Mouse (Mus musculus) gastrocnemius, postnatal 36 days (tissue): Measurements from ENCODE around the gene Lrrc4c. TPM values are rescaled to one million over a fixed set of nuclear protein-coding genes. Genes with fewer than 3 reads are reported as not detected.

Experiments used
- DNase-seq, 2 experiments: peaks; one replicate each; pipeline ENCODE4 v3.0.0; 2022
- intact Hi-C: fragments of 180-260 bp; cut with DNase I; formaldehyde crosslinking; loops from one replicate; pipeline ENCODE4 v1.15.1; 2025
- total RNA-seq, 2 experiments: library from RNA; stranded (reverse); gene quantifications; 2 replicates each; pipeline ENCODE4 v1.2.3; 2021

Lrrc4c gene
- total RNA-seq, 2 experiments from 2014 or later, result 0.08 to 0.22 TPM

DNA sequence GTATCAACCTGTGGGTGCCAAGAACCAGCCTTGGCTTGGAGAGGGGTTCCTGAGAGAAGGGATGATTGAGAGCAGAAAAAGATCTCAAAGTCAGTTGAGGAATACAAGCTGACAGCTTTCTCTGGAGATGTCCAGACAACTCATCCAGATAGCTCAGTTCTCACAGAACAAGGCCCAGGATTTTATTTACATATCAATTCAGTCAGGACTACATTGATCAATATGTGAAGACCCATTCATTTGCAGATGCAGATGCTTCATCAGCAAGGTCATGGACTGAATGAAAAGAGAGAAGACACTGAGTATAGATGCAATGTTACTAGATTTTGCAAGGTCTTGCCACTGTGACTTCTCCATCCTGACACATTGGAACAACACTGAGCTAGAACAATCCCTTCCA is 457.4 kb downstream of the Lrrc4c start:
- intact Hi-C loops, result no loop called here
- no peak for DNase-seq

DNA sequence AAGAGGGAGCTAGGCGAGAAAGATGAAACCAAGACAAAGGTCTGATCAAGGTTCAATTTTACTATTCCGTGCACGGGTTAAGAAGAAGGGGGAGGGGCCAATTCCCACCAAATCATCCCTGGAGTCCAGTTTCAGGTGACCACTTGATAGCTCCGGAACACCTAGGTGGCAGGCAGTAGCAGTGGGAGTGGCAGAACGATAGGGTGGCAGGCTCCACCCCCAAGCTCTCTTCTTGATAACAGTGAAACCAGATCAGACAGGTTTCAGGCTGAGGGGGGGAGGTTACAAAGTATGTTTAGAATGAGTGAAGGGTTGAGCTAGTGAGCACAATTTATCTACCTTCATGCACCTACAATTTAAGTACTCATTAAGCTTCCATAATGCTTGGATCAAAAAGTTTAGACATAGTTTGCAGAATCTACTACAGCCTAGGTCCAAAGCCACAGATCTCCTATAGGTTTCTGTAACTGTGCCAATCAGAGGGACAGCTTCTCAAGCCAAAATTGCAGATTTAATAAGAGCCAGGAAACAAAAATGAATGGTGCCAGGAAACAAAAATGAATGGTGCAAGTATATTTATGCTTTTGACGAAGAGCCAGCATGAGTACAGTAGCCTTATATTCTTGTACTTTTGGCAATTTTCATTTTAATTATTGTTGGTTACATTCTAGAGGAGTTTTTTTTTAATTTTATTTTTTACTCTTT is 478.9 kb downstream of the Lrrc4c start:
- DNase-seq, result no peak
- intact Hi-C loops, result no loop called here

DNA sequence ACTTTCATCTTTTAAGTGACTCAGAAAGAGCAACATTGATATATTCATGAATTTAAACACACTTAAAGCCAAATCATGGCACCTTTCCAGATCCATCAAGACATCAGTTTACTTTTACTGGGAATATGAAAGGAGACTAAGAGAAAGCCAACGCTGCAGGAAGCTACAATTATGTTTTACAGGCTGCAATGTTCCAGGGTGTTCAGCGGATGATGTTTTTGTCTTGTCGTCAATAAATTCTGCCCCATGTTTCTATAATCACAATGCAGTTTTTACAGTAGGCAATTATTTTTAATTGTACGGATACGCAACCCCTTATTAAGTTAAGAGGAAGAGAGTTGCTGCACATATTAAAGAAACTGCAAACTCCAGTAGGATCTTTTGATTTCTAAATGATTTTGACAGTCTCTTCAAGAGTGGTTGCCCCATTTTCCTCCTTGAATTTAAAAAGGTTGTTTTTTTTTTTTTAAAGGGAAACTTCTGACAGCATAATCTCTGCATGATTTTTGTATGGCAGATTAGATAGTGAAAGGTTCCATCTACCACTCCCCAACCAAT is 532.9 kb downstream of the Lrrc4c start:
- intact Hi-C loops, result no loop called here
- no peak for DNase-seq

DNA sequence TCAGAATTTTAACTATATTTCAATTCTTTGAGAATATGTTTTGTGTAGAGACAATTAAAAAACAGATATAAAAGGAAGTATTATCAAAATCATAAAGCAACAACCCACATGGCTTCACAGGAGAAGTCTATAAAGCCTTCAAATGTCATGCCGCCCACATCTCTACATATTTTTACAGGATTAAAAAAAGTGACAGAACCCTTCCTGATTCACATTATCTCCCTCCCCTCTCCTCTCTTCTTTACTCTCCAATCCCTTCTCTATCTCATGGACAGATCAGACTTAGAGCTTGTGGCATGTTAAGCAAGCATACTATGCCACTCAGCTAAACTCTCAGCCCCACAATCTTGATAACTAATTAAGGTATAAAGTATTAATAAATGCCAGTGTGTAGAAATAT is 535.8 kb downstream of the Lrrc4c start:
- no peak for DNase-seq
- intact Hi-C loops, result no loop called here

DNA sequence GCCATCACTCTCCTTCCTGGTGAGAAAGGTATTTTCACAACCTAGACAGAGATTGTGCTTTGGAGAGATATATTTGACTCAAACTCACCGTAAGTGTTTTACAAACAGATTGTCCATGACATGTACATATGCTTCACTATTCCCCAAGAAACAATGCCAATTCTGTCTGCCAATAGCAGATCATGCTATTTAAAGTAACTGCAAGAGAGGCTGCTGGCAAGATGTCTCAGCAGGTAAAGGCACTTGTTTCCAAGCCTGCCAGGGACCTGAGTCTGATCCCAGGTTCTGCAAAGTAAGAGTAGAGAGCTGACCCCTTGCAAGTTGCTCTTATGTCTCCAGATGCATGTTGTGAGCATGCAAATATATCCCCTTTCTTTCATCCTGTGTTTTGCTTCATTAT is 558.1 kb downstream of the Lrrc4c start:
- intact Hi-C loops, result no loop called here
- DNase-seq, result no peak

DNA sequence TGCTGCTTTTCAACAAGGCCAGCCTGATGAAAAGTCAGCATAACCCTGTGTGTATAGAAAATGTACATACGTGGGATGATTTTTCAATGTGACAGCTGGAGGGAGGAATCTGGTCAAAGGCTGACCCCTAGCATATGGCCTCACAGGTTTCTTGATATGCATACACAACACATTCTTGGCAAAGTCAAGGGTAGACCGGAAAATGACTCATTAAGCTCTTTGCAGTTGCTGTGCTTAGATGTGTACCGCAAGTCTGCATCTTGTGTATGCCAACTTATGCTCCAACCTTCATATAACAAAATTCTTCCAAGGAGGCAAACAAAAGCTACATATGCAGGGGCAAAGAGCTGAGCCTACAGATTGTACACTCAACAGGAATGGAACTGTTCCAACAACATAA is 631.6 kb downstream of the Lrrc4c start:
- intact Hi-C loops, result no loop called here

DNA sequence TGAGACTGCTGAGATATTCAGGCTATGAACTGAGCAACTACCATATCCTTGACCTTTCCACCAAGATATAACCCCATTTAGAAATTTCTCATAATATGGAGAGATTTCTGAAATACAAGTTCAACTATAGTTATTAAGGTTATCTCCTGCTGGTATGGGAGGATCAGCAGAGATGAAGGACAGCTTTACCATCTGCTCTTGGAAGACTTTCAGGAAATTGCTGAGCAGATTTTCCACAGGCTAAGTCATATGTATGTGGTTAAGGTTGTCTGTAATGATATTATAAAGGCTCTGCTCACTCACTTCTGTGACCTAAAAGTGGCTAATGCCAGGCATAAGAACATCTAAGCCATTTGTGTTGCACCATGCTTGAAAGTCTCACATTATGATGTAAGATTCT is 681.6 kb downstream of the Lrrc4c start:
- intact Hi-C loops, result no loop called here
- no peak for DNase-seq

More for the DNA sequence above, 631.6 kb downstream of the Lrrc4c start:
- DNase-seq, result no peak

DNA sequence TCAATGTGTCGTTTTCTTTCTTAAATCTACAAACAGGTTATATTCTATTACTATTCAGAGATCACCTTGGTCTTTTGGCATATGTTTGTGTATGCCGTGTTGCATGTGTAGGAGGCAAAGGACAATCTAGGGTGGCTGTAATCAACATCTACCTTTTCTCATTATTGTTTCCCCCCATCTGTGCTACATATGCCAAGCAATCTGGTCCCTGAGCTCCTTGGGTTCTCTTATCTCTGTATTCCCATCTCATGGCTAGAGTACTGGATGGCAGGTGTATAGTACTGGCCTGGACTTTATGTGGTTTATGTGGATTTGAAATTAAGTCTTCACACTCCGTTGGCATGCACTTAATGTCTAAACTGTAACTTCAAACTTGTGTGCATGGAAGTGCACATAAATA is 700.4 kb downstream of the Lrrc4c start:
- intact Hi-C loops, result no loop called here
- no peak for DNase-seq

DNA sequence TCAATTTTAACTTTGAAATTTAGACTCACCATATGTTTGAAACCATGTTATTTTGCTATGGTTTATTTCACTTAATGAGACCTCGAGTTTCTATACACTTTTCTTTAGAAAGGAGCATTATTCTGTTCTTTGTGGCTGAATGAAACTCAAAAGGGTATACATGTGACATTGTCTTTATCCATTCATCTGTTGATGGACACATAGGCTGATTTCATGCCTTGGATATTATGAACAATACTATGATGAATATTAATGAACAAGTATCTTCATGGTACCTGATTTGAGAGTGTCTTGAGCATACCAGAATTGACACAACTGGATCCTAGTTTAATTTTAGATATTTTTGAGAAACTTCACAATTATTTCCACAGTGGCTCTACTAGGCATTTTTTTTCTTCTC is 709.0 kb downstream of the Lrrc4c start:
- no peak for DNase-seq
- intact Hi-C loops, result no loop called here

DNA sequence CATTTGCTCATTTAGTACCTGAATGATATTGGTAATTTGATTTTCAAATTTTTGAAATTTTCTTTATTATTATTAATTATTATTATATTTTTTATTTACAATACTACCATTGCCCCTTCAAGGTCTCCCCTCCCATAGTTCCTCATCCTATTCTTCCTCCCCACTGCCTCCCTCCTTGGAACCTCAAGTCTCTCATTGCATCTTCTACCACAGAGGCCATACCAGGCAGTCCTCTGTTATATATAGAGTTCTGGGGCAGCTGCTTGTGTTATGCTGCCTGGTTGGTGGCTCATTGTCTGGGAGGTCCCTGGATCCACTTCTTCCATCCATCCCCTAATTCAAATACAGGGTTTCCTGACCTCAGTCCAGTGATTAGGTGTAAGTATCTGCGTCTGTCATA is 709.6 kb downstream of the Lrrc4c start:
- intact Hi-C loops, result no loop called here
- no peak for DNase-seq

DNA sequence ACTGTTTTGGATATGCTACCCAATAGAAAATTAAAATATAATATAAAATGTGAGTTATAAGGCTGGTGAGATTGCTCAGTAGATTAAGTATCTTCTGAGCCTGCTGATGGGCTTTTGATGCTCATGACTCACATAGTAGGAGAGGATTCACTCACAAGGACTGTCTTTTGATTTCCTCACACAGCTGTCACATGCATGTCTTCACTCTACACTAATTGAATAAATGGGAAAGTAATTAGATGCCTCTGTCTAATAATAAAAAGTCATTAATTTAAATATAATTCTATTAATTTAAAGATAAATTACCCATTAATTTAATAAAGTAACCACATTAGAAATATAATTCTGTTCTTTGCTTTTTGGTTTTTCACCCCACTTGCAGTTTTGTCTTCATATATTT is 718.4 kb downstream of the Lrrc4c start:
- intact Hi-C loops, result no loop called here
- DNase-seq, result no peak

DNA sequence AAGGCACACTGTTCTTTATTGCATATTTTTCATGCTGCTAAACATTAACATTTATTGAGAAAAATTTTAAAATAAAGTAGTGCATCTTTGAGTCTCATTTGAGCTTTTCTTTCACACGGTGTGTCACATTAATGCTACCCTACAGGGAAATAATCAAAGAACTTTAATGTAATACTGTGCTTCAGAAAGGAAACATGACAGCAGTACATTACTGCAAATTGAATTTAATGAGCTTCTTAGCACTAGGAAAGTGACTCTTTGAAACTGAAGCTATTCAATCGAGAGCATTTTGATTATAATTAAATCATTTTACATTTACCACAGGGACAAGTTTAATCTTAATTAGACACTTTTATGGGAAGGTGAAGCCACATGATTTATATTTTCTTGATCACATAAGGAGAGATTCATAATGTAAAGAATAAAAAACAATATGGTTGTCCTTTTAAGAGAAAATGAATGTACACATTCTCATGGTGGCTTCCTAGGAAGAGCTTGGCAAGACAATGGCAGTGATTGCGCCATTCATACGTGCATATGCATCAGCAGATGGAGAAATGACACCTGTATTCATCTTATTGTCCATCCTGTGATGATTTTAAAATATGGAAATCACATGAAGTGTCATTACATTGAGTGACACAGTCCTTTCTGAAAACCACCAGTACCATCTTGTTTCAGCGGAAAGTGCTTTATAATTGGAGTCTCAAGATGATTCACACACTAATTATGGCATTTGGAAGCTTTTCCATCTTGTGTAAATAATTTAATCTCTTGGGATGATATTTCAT is 719.2 kb downstream of the Lrrc4c start:
- intact Hi-C loops, result no loop called here
- DNase-seq, result no peak

DNA sequence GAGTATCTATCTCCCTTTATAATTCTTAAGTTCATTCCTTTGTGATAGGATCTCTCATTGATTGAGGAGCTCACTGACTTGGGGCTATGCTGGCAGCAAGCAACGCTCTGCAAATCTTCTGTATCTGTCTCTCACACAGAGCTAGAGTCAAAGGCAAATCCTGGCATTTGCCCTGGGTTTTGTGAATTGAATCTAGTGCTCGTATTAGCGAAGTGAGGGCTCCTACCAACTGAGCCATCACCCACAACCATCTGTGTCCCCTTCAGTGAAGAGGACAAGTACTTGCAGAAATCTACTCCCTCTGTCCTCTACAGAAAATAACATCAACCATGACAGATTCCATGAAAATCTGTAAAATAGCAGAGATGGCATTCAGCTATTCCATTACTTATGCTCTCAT is 726.0 kb downstream of the Lrrc4c start:
- intact Hi-C loops, result no loop called here
- DNase-seq, result no peak

DNA sequence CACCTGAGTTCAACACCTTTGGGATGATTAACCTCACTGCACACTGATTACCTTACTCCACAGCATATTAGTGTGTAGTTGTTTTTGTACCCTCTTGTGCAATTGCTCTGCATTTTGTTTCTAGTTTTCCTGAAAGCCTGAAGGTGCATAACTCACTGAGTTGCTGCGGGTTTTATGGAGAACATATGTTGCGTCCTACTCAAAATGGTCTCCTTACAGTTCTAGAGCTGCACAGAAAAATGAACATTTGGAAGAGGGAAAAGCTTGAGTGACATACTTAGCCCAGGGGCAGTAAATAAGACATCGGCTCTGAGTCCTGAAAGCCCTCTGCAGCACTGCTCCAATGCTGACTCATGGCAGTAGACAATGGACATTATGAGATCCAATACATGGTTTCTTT is 727.7 kb downstream of the Lrrc4c start:
- no peak for DNase-seq
- intact Hi-C loops, result no loop called here

DNA sequence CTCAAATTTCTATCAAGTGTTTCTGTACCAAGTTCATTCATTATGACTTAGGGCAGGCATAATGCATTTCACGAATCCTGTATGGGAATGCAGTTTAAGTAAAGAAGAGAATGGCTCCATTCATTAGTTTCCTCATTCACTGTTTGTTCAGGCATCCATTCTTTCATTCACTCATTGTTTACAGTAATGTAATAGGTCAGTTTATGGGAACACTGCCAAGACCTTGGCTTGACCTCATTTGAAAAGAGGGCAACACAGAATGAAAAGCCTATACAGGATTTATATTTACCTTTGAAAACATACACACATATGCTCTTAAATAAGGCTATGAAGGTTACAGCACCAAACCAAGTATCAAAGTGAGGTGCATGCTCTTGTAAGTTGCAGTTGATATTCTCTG is 762.2 kb downstream of the Lrrc4c start:
- no peak for DNase-seq
- intact Hi-C loops, result no loop called here

DNA sequence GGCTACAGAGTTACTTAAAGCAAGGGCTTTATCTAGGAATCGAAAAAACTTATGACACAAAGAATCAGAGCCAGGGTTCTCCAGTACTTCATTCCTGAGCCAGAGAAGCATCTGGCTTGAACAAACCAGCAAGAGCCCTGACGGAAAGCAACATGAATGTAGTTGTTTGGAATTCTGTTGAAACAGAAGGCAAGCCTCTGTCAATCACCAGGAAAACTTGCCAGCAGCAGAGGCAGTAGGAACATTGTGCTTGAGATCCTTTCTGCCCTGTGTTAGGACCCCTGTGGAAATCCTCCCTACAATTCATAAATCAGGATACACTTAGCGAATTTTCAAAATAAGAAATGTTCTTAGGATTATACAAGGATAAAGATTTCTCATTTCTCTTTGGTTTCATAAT is 780.0 kb downstream of the Lrrc4c start:
- intact Hi-C loops, result no loop called here
- DNase-seq, result no peak

DNA sequence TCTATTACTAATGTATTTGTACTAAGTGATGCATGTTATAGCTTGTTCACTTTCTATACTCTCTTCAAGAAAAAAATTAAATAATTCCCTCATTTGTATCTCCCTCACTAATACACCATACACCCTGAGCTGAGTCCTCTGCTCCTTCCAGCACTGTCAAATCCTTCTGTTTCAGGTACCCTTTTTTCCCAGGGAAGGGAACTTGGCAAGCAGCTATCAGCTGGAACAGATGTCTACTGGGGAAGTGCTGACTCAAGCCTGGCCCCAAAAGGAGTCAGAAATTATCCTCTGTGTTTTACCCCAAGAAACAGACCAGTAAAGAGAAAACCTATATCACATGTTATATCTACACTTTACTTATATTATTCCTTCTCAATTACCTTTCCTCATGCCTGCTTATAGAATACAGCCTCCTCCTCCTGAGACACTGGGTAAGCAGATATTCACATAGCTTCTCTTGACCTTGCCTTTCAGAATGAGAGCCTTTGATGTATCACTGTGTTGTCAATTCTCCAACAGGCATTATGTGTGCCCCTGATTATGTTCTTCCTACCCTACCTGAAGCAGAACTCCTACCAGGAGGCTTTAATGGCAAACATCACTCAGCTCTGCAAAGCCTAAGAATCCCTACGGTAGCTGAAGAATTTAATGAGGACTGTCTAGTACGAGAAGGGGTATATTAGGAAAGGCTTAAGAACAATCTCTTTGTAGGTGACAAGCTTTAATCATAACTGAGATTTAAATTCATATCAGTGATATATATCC is 785.6 kb downstream of the Lrrc4c start:
- DNase-seq, result no peak
- intact Hi-C loops, result no loop called here

DNA sequence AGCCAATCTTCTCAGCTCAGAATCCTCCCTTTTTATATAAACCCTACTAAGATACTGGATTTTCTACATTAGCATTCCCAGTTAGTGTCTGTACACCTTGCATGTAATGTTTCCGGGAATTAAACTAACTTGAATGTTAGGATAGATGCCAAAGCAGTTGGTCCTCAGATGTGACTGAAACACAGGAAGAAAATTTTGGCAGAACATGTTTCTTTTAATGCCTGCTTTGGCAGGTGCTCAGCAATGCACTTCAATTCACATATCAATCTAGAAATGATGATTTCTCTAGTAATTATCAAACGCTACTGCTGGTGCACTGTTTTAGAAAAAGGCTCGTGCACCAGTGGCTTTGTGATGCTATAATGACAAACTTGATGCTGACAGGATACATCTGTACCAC is 806.3 kb downstream of the Lrrc4c start:
- intact Hi-C loops, result no loop called here
- DNase-seq, result no peak

DNA sequence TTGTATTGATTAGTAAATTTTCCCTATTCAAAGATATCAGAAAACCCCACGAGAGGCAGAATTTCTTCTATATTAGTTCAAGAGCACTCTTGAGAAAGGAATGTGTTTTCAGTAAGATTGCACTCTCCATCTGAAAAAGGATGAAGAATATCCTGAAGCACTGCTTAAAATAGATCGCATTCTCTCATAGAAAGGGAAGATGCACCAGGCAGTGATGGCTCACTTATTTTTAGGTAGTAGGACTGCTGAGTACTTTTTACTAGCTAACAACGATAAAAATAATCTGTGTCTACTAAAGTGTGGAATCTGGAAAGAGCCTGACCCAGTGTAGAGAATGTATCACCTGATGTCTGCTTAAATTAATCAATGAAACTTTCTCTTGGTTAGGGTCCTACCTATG is 820.5 kb downstream of the Lrrc4c start:
- no peak for DNase-seq
- intact Hi-C loops, result no loop called here

DNA sequence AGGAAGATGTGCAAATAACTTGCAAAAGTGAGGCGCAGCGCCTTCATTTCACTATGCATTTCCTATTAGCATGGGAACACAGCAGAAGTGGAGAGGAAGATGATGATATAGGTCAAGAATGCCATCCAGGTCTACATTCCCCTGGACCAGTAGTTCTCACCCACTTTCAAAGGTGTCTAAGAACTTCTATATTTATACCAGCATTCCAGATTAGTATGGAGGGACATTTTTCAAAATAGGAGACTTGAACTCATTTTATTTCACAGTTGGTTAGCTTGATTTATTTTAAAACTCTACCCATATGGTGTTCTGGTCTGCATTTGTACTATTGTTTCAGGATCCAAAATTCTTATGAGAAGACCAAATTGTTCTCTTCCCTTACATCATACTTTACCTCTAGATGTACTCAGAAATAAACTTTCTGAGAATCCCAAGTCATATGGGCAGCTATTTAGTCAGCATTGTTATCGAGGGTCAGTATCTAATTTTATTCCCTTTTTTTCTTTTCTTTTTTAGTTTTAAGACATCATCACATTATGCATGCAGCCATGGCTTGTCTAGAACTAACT is 833.7 kb downstream of the Lrrc4c start:
- intact Hi-C loops, result no loop called here
- no peak for DNase-seq

DNA sequence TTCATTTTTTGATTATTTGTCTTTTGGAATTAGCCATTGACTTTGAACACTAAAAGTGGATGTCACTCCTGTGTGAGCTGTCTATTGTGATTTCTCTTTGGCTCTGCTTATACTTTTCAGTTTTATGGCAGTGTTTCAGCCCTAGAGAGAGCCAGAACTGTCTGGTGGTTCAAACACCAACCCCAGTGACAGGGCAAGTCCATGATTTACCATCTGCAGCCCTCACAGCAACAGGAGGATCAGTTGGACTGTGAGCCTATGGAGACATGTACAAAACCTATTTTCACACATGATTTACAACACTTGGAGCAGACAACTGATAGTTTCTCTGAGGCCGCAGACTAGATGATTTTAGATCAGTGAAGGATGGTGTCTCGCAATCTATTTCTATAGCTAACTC is 847.8 kb downstream of the Lrrc4c start:
- intact Hi-C loops, result no loop called here
- no peak for DNase-seq
